Mouse (Mus musculus): Measurements from ENCODE around the gene Prickle3. TPM values are rescaled to one million over a fixed set of nuclear protein-coding genes. Genes with fewer than 3 reads are reported as not detected.

Prickle3 gene
- polyA plus RNA-seq, 1 experiment from 2014 or later, result 7.4 TPM

DNA sequence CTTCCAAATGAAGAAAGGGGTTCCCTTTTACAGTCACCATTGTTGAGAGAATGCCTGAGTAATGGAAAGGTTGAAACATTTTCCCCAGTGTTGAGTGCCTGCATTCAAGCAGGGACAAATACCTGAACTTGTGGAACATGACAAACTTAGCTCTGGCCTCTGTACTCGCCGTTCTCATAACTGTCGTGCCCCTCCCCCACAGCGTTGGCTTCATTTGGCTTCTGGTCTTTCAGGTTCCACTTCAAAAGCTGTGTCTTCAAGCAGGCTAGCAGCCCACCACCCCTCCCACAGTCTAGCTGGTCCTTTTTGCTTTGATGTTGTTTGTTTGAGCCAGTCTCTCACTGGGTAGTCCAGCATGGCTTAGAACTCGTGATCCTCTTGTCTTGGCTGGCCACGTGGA lies 15.7 kb downstream of the Prickle3 start:
- WGBS, result 34% methylated on average over 6 of the region's 6 CpGs
- Histone ChIP-seq H3K4me3 (replicated peaks) (no peak overlapping the region), H3K4me2 (no peak overlapping the region), H3K36me3 (peaks cover 5% of the 10 kb centered on the region; the same call in 1 of the 2 replicates), H3K27ac (no peak overlapping the region), H3K9ac (replicated peaks) (no peak overlapping the region), H3K27me3 (no peaks in the 10 kb centered on the region), H3K4me1 (replicated peaks) (0 out of 2 replicates have a peak, but pooled peaks cover 14% of the 10 kb centered on the region), H3K9me3 (0 out of 2 replicates have a peak, but pooled peaks cover 4% of the 10 kb centered on the region)
- no peak for ATAC-seq (ENCODE audit: insufficient number of reproducible peaks, insufficient read depth, low FRiP score, low TSS enrichment, low read depth)

DNA sequence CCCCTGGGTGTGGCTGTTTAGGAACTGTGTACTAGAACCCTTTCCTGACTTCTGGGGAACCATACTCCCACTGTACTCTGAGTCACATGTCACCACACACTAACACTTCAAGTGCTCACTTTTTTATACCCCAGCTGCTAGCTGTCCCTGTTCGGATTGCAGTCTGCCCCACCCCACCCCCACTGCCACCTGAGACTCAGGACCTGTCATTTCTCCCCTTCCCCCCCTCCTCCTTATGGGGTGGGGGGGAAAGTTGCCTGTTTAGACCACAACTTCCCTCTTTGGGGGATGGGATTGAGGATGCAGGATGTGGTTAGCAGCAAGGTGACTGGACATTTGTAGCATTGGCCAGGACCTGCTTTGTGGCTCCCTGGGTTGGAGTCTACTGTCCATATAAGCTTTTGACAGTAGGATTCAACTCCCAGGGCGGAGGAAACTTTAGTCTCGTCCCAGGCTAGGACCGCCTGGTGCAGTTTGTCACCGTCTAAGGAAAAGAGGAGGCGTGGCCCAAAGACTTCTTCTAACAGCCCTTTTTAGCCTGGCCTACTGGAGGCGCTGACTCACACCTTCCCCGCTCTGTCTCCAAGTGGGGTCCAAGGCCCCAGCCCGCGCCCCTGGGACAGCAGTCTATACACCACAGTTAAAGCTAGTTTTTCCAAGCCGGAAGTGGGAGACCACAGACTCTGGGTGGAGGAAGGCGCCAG lies 16.7 kb downstream of the Prickle3 start:
- peak overlapping the region; percentile 62; the same call in 1 of the 2 replicates for H3K27ac ChIP-seq
- ATAC-seq (ENCODE audit: insufficient number of reproducible peaks, insufficient read depth, low FRiP score, low TSS enrichment, low read depth), result 0 out of 2 replicates have a peak, but pooled peaks have one; percentile 19
- no peak overlapping the region for H3K4me3 ChIP-seq (replicated peaks)

DNA sequence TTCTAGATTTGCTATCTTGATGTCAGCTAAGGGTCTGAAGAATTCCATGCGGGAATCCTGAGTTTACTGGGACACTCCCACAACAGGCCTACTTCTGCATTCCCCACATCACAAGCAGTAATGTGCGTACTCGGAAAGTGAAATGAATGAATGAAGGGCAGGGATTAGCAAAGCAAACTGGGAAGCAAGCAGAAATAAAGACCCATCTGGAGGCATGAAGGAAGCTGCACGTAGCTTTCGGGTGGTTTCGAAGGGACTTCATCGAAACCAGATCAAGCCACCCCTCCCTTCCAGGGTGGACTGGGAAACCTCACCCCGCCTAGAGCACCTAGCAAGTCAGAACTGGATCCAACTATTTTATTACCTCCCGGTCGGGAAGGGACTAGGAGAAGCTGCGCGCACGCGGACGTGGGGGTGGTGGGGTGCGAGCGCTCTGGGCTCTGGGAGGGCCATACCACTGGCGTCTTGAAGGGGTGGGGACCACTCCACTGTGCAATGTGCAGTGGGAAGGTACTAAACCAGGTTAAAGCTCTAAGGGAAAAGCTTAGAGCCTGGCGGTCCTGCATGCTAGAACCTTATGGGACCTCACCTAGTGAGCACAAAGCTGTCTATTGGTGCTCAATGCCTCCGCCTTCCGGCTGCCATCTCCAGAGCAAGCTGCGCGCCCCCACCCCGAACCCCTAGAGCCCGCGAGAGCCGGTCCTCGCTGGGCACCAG lies 17.4 kb downstream of the Prickle3 start:
- no peaks in the 10 kb centered on the region for H3K27me3 ChIP-seq
- ATAC-seq (ENCODE audit: insufficient number of reproducible peaks, insufficient read depth, low FRiP score, low TSS enrichment, low read depth), result 0 out of 2 replicates have a peak, but pooled peaks have one; percentile 18
- peak overlapping the region; percentile 26 for H3K4me3 ChIP-seq (replicated peaks)
- H3K4me2 ChIP-seq, result peak overlapping the region; percentile 50
- 28% methylated on average over 28 of the region's 28 CpGs for WGBS
- H3K9me3 ChIP-seq, result 0 out of 2 replicates have a peak, but pooled peaks cover 4% of the 10 kb centered on the region
- peak overlapping the region; percentile 62 for H3K27ac ChIP-seq
- H3K4me1 ChIP-seq (replicated peaks), result 0 out of 2 replicates have a peak, but pooled peaks cover 14% of the 10 kb centered on the region
- H3K36me3 ChIP-seq, result no peaks in the 10 kb centered on the region
- no peak overlapping the region for H3K9ac ChIP-seq (replicated peaks)

More for the DNA sequence above, 16.7 kb downstream of the Prickle3 start:
- Histone ChIP-seq H3K4me1 (replicated peaks) (0 out of 2 replicates have a peak, but pooled peaks cover 14% of the 10 kb centered on the region), H3K4me2 (peak overlapping the region; percentile 50), H3K36me3 (peaks cover 3% of the 10 kb centered on the region; the same call in 1 of the 2 replicates), H3K9ac (replicated peaks) (no peak overlapping the region), H3K9me3 (0 out of 2 replicates have a peak, but pooled peaks cover 4% of the 10 kb centered on the region), H3K27me3 (no peaks in the 10 kb centered on the region)
- 35% methylated on average over 12 of the region's 12 CpGs for WGBS

DNA sequence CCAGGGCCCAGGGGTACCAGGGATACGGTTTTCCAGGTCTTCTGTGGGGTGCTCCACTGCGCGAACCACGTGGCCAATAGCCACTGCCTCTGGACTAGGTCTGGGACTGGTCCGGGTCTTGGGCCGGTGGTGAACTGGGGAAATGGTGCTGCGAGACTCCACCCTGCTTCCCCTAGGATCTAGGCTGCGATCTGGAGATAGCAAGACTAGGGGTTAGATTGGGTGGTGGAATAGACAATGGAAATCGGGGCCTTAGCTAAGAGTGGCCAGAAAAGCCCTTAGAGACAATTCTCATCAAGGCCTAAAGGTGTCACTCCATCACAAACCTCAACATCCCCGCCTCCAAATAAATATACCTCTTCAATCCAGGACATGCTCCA lies 17.9 kb downstream of the Prickle3 start:
- H3K9ac ChIP-seq (replicated peaks), result no peak overlapping the region
- no peaks in the 10 kb centered on the region for H3K27me3 ChIP-seq
- peak overlapping the region; percentile 62; the same call in 1 of the 2 replicates for H3K27ac ChIP-seq
- ATAC-seq (ENCODE audit: insufficient number of reproducible peaks, insufficient read depth, low FRiP score, low TSS enrichment, low read depth), result no peak
- 0 out of 2 replicates have a peak, but pooled peaks cover 4% of the 10 kb centered on the region for H3K9me3 ChIP-seq
- 42% methylated on average over 10 of the region's 10 CpGs for WGBS
- peak overlapping the region; percentile 26; the same call in 1 of the 2 replicates for H3K4me3 ChIP-seq (replicated peaks)
- H3K36me3 ChIP-seq, result no peaks in the 10 kb centered on the region
- H3K4me2 ChIP-seq, result peak overlapping the region; percentile 50
- H3K4me1 ChIP-seq (replicated peaks), result 0 out of 2 replicates have a peak, but pooled peaks cover 14% of the 10 kb centered on the region

DNA sequence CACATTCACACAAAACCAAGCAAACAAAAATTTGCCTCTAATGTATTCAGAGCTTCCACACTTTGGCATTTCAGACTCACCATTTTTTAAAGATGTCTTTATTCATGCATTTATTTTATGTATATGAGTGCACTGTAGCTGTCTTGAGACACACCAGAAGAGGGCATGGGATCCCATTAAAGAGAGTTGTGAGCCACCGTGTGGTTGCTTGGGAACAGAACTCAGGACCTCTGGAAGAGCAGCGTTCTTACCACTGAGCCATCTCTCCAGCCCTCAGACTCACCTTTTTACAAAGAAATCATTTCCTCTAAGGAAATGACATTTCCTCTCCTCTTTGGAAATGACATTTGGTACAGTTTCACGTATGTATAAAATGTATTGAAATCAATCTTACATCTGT lies 21.9 kb downstream of the Prickle3 start:
- no peaks in the 10 kb centered on the region for H3K27me3 ChIP-seq
- WGBS, result 38% methylated on average over 3 of the region's 3 CpGs

DNA sequence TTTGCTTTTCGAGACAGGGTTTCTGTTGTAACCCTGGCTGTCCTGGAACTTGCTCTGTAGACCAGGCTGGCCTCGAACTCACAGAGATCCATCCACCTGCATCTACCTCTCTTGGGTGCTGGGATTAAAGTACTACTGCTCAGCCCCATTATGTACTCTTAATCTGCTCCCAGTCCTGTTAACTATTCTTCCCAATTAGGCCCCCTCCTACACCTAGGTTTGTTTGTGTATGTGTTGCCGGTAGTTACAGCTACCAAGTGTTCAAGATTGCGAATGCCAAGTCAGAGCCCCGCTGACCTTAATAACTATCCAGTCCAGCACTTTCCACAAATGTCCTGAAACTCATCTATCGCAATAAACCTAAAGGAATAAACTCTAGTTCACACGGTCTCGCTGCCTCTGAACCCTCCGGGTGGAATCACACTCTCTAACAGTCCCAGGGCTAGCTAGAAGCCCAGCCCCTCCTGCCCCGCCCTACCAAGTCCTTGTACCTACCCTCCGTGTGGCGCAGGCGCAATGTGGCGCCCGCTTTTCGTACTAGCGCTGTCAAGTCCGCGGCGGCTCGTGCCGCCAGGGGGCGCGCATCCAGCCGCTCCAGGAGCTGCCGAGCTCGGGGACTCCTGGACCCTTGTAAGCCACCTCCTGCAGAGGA lies 22.5 kb downstream of the Prickle3 start:
- Histone ChIP-seq H3K9ac (replicated peaks) (no peak overlapping the region), H3K27me3 (no peaks in the 10 kb centered on the region)
- ATAC-seq (ENCODE audit: insufficient number of reproducible peaks, insufficient read depth, low FRiP score, low TSS enrichment, low read depth), result peak; percentile 92

More for the DNA sequence above, 21.9 kb downstream of the Prickle3 start:
- Histone ChIP-seq H3K27ac (no peak overlapping the region), H3K4me2 (no peak overlapping the region), H3K36me3 (no peaks in the 10 kb centered on the region), H3K4me1 (replicated peaks) (0 out of 2 replicates have a peak, but pooled peaks cover 2% of the 10 kb centered on the region), H3K4me3 (replicated peaks) (no peak overlapping the region), H3K9ac (replicated peaks) (no peak overlapping the region), H3K9me3 (0 out of 2 replicates have a peak, but pooled peaks cover 4% of the 10 kb centered on the region)
- no peak for ATAC-seq (ENCODE audit: insufficient number of reproducible peaks, insufficient read depth, low FRiP score, low TSS enrichment, low read depth)

DNA sequence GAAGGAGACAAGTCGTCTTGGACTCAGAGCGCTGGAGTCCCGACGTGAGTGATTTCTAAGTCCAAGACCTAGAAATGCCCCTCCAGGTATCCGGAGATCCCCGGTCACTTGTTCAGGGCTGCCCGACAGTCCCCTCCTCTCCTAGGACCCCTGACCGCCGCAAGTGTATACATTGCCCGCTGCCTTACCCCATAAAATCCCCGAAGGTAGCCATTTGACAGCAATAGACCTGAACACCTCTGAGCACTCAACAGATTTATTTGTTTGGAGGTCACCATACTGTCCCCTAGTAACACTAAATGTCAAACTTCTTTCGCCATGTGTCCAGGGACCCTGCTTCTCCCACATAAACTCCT lies 23.0 kb downstream of the Prickle3 start:
- 13% methylated on average over 12 of the region's 12 CpGs for WGBS
- no peak for ATAC-seq (ENCODE audit: insufficient number of reproducible peaks, insufficient read depth, low FRiP score, low TSS enrichment, low read depth)

More for the DNA sequence above, 22.5 kb downstream of the Prickle3 start:
- Histone ChIP-seq H3K9me3 (0 out of 2 replicates have a peak, but pooled peaks cover 4% of the 10 kb centered on the region), H3K4me2 (peak overlapping the region; percentile 51), H3K36me3 (no peaks in the 10 kb centered on the region), H3K27ac (no peak overlapping the region), H3K4me3 (replicated peaks) (peak overlapping the region; percentile 24), H3K4me1 (replicated peaks) (no peaks in the 10 kb centered on the region)
- WGBS, result 18% methylated on average over 27 of the region's 27 CpGs

DNA sequence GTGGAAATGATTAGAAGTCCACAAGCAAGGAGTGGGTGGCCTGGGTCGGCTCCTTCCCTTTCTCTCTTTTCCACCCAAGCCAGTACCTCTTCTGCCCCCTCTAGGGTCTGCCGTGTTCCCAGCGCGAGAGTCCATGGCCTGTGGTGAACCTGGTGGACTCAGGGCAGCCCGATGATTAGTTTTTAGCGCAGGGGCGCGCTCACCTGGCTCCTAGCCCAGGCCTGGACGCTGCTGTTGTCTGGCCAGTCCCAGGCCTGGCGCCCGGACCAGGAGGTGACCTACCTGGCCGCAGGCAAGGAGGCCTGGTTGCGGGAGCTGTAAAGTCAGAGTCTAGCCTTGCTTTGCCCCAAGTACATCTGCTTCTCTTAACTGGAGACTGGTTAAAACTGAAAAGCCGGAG lies 23.8 kb downstream of the Prickle3 start, which contains the start of gene Magix:
Gene Magix, minus strand, starts transcription at position 388 of the 400 bp plus-strand sequence.
- no peaks in the 10 kb centered on the region for H3K4me1 ChIP-seq (replicated peaks)
- peak within 1 kb of the TSS; percentile 51 for H3K4me2 ChIP-seq
- no peaks in the 10 kb centered on the region for H3K36me3 ChIP-seq
- no peak for ATAC-seq (ENCODE audit: insufficient number of reproducible peaks, insufficient read depth, low FRiP score, low TSS enrichment, low read depth)
- no peak within 1 kb of the TSS for H3K9ac ChIP-seq (replicated peaks)
- H3K4me3 ChIP-seq (replicated peaks), result peak within 1 kb of the TSS; percentile 24
- no peak within 1 kb of the TSS for H3K27ac ChIP-seq
- H3K9me3 ChIP-seq, result no peaks in the 10 kb centered on the region
- WGBS, result 62% methylated on average over 14 of the region's 14 CpGs
- no peaks in the 10 kb centered on the region for H3K27me3 ChIP-seq

More for the DNA sequence above, 23.0 kb downstream of the Prickle3 start:
- Histone ChIP-seq H3K27me3 (no peaks in the 10 kb centered on the region), H3K9ac (replicated peaks) (no peak overlapping the region), H3K36me3 (no peaks in the 10 kb centered on the region), H3K4me2 (peak overlapping the region; percentile 51), H3K27ac (no peak overlapping the region), H3K9me3 (no peaks in the 10 kb centered on the region), H3K4me3 (replicated peaks) (peak overlapping the region; percentile 24), H3K4me1 (replicated peaks) (no peaks in the 10 kb centered on the region)

DNA sequence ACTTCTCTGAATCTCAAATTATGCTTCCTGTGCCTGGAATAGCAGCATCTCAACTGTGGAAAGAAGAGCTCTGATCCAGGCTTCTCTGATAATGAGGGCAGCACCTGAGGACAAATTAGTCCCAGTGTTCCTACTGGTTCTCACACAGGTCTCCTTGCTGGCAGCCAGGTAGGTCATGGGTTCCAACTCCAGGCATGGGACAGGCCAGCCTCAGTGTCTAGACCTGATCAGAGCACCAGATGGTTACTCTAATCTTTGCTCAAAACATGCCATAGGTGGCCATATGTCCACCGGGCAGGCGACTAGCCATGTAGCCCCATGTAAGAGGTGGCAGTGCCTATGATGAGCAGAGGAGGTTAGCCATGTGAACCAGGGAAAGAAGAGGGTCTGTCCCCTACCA lies 31.3 kb downstream of the Prickle3 start:
- no peak overlapping the region for H3K27ac ChIP-seq
- no peaks in the 10 kb centered on the region for H3K36me3 ChIP-seq
- no peaks in the 10 kb centered on the region for H3K4me1 ChIP-seq (replicated peaks)
- ATAC-seq (ENCODE audit: insufficient number of reproducible peaks, insufficient read depth, low FRiP score, low TSS enrichment, low read depth), result no peak
- H3K27me3 ChIP-seq, result no peaks in the 10 kb centered on the region
- H3K9ac ChIP-seq (replicated peaks), result no peak overlapping the region
- no peak overlapping the region for H3K4me2 ChIP-seq
- H3K9me3 ChIP-seq, result no peaks in the 10 kb centered on the region
- 82% methylated on average over 2 of the region's 2 CpGs for WGBS
- H3K4me3 ChIP-seq (replicated peaks), result no peak overlapping the region

DNA sequence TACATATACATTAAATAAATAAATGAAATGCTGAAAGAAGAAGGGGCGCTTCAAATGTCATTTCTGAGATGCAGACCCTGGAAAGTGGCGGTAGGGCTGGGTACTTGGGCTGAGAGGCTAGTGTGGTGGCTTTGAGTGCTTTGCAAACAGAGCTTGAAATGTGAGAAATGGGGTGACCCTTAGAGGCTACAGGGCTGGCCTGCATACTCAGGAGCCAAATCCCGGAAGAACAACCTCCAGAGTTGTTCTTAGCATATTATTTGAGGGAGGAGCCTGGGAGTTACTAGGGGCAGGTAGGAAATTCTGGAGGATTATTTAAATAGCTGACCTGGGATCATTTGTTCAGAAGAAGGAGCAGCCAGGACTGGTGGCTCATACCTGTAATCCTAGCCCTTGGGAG lies 33.4 kb downstream of the Prickle3 start:
- no peaks in the 10 kb centered on the region for H3K36me3 ChIP-seq
- H3K4me2 ChIP-seq, result no peak overlapping the region
- H3K9ac ChIP-seq (replicated peaks), result no peak overlapping the region
- H3K4me1 ChIP-seq (replicated peaks), result no peaks in the 10 kb centered on the region
- H3K4me3 ChIP-seq (replicated peaks), result no peak overlapping the region
- no peak for ATAC-seq (ENCODE audit: insufficient number of reproducible peaks, insufficient read depth, low FRiP score, low TSS enrichment, low read depth)
- no peaks in the 10 kb centered on the region for H3K9me3 ChIP-seq
- H3K27me3 ChIP-seq, result no peaks in the 10 kb centered on the region
- 67% methylated on average over 3 of the region's 3 CpGs for WGBS
- no peak overlapping the region for H3K27ac ChIP-seq

DNA sequence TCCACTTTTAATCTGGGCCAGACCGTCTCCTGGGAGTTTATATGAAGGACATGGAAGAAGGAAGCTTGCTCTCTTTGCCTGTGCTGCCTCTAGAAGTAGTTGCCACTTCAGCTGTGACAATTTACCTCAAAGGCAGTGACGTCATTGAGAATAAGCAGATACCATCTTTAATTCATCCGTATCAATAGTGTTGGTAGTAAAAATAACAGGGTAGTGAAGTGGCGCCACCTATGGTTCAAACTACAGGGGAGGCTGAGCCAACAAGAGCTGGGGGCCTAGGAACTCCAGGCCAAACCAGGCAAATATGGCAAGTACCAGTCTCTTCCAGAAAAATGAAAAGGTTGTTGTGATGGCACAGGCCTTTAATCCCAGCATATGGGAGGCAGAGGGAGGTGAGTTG lies 35.8 kb downstream of the Prickle3 start:
- no peaks in the 10 kb centered on the region for H3K9me3 ChIP-seq
- no peaks in the 10 kb centered on the region for H3K27me3 ChIP-seq
- no peaks in the 10 kb centered on the region for H3K4me1 ChIP-seq (replicated peaks)
- no peak overlapping the region for H3K27ac ChIP-seq
- no peaks in the 10 kb centered on the region for H3K36me3 ChIP-seq
- WGBS, result 37% methylated on average over 4 of the region's 4 CpGs
- no peak for ATAC-seq (ENCODE audit: insufficient number of reproducible peaks, insufficient read depth, low FRiP score, low TSS enrichment, low read depth)
- no peak overlapping the region for H3K4me2 ChIP-seq
- H3K4me3 ChIP-seq (replicated peaks), result no peak overlapping the region
- H3K9ac ChIP-seq (replicated peaks), result no peak overlapping the region

All from limb, embryonic 12.5 days (tissue).